Mouse (Mus musculus) kidney, postnatal 10 days (tissue): ENCODE measurements around the gene Gm21876.
"Not testable (repeated sequence)": the region's sequence is repeated elsewhere in the genome, so short reads cannot be mapped to it uniquely, and the experiment has no call there.

Experiments used
- DNase-seq: peaks from one replicate; pipeline ENCODE4 v3.0.0; 2021; ENCODE audit warnings: mixed read lengths

The Gm21876 gene

DNA sequence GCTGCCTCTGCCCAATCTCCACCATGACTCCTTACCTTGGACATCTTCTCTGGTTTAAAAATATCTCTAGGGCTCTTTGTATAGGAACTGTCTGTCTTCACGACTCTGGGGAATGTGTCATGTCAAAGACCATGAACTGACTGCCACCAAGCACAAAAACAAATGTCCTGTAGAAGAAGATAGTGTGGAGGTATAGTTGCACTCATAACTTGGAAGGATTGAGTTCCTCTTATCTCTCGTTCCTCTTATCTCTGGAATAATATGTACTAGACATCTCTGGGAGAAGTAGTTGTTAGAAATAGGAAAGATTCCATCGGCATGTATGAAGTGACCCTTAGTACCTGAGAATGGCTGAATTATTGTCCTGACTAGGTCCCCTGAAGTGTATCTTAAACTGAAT is at the start of gene Gm21876:
Gene Gm21876 (minus strand): TSS at position 101 of the 400 bp plus-strand sequence.
- no peak for DNase-seq

GRCm38 (mm10) chrX:21220422-21220821 is 45.0 kb upstream of the Gm21876 start:
- no peak for DNase-seq

DNA sequence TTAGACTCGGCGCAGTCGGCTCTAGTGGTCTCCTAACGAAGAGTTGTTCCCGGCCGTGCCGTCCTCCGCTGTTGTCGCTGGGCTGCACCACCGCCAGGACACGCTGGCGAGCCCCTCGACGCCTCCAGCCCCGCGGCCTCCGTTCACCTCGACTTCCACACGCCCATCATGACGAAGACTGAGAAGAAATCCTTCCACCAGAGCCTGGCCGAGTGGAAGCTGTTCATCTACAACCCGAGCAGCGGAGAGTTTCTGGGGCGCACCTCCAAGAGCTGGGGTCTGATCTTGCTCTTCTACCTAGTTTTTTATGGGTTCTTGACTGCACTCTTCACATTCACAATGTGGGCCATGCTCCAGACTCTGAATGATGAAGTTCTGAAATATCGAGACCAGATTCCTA is 28.8 kb downstream of the Gm21876 start:
- DNase-seq, result not testable (repeated sequence)
